Mouse (Mus musculus): ENCODE measurements around the gene Nup214. TPM values are rescaled to one million over a fixed set of nuclear protein-coding genes. Genes with fewer than 3 reads are reported as not detected.
A peak's percentile ranks its signal among the peaks of the same experiment; 100 is the strongest.

Gene Nup214
- polyA plus RNA-seq, 1 experiment, result 20.4 TPM

DNA sequence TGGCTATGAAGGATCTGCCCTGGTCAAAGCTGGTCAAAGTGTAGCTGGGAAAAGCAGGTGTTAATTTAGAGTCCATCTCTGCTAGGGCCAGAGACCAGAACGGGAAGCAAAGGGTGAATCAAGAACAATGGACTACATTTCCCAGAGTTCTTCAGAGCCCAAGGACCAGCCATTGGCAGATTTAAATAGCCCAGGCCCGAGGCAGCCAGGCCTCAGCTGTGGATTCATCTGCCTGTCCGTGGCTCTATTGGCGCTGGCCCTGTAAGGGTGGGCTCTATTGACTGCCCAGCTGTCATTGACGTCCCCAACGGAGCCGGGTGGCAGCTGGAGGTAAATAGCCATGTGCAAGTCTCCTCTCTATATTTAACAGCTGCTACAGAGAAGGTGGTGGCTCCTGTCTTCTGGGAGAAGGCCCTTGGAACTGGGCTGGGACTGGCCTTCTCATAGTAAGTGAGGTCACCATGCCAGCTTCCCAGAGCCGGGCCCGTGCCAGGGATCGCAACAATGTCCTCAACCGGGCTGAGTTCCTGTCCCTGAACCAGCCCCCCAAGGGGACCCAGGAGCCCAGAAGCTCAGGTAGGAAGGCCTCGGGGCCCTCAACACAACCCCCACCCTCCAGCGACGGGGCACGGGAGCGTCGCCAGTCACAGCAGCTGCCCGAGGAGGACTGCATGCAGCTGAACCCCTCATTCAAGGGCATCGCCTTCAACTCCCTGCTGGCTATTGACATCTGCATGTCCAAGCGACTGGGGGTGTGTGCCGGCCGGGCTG, 121.3 kb downstream of the Nup214 start, which contains the start of gene Plpp7:
Gene Plpp7, plus strand, starts transcription at position 178 of the 771 bp plus-strand sequence.
- peak; percentile 37 for DNase-seq (ENCODE audit: low spot score)

DNA sequence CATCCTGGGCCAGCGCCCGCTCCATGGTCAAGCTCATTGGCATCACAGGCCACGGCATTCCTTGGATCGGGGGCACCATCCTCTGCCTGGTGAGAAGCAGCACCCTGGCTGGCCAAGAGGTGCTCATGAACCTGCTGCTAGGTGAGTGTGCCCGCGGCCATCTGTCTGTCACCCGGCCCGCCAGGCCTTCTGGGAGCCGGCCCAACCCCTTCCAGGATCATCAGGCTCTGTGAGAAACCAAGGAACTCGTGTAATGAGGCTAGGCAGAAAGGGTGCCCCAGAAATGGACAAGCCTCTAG, 121.8 kb downstream of the Nup214 start:
- DNase-seq (ENCODE audit: low spot score), result no peak

DNA sequence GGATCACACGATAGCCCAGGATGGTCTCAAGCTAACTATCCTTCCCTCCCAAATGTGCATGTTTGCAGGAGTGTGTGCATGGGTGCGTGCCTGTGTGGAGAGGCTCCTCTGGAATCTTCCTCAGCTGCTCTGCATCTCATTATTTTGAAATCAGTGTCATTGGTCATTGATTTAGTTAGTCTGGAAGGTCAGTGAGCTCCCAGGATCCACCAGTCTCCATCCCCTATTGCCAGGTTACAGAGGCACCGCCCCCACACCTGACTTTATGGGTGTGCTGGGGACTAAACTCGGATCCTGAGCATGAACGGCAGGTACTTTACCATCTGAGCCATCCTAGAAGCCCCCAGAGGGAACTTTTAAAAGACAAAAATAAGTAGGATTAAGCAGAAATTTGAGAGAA, 128.7 kb downstream of the Nup214 start:
- DNase-seq (ENCODE audit: low spot score), result no peak

DNA sequence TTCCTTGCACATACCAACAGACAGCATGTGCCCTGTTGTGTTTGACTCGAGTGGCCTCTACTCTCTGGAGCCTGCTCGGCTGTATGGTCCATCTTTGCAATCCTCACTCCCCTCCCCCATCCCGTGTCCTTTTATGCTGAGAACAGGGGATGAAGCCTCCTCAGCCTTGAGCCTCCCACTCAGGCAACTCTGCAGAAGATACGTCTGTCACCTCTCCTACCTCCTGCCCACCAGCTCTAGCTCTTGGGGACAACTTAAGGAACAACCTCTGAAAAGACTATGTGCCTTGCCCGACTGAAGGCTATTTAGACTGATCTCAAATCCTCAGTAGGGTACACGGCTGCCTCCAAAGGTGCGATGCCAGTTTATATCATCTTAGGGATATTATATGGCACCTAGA, 129.3 kb downstream of the Nup214 start:
- DNase-seq (ENCODE audit: low spot score), result no peak

Other genes with a start within 250 kb of the Nup214 start
- gene Qrfp, start 163.9 kb upstream of the Nup214 start, polyA plus RNA-seq (2012; rRNA removed), result 0.03 TPM in 2 replicates
- gene Fibcd1, start 128.4 kb upstream of the Nup214 start, polyA plus RNA-seq (2012; rRNA removed), result 0.01 and 0.04 TPM in 2 replicates
- 2.8 and 4.1 TPM in 2 replicates for gene Lamc3, start 87.1 kb upstream of the Nup214 start, polyA plus RNA-seq (2012; rRNA removed)
- 4.1 and 5.4 TPM in 2 replicates for gene Aif1l, start 24.3 kb upstream of the Nup214 start, polyA plus RNA-seq (2012; rRNA removed)
- 0.48 and 0.74 TPM in 2 replicates for gene Fam78a, start 110.4 kb downstream of the Nup214 start, polyA plus RNA-seq (2012; rRNA removed)
- 4.9 and 5.3 TPM in 2 replicates for gene Plpp7, start 121.1 kb downstream of the Nup214 start, polyA plus RNA-seq (2012; rRNA removed)
- gene Prrc2b, start 176.6 kb downstream of the Nup214 start, polyA plus RNA-seq (2012; rRNA removed), result 34.1 and 53.6 TPM in 2 replicates